Mouse (Mus musculus) liver, adult (tissue): Measurements from ENCODE around the gene Mettl8.

Experiments
- GATA4 ChIP-seq: IDR thresholded peaks from 2 replicates; pipeline ENCODE4 v1.6.1; 2014; ENCODE audit warnings: mild to moderate bottlenecking, low read length; ENCODE audit not compliant: insufficient replicate concordance

Gene Mettl8

DNA sequence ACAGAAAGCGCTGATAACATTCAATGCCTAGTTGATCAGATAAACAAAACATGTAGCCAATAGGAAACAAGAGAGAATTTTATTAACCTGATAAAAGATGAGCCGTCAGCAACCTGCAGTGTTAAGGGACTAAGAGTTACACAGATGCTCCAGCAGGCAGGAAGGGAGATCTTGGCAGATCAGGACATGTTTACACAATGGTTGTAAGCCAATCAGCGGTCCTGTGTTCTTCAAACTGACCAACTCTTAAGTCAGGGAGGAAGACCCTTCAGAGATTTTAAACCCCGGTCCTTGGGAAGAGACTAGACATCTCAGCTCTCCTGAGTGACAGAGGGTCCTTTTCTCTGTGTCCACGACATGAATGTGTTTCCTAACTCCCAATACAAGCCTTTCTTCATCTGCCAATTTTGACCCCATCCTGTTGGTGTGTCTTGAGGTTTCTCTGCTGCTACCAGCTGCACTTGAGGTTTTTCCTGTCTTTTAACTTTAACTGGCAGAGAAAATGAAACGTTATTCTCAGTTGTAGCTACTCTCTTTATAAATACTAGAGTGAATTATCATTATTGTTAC, 8.5 kb downstream of the Mettl8 start:
- no peak for TF ChIP-seq GATA4

GRCm38 (mm10) chr2:71046151-71046550, 9.2 kb downstream of the Mettl8 start:
- no peak for TF ChIP-seq GATA4

DNA sequence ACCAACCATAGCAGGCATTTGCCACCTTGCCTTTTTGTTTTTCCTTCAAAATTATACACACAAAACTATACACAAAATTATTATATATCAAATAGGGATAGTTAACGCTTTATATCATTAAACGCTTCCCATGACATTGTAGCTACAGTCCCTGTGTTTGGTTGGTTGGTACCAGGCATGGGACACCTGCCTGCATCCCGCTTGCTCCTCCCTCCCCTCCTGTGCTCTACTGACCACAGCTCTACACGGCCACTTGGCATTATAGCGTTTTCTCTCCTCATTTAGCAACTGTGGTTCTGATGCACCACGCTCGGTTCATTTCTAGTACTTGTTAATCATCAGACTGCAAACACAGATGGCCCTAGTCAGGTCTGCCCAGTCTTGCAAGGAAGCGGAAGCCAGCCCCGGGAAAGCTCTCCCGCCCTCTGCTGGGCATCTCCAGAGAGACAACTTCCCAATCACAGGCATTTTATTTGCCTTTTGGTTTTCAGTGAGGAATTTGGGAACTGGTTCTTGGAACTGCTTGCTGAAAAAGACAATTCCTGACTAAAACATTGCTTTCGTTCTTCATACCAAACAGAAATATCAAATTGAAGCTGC, 15.8 kb downstream of the Mettl8 start:
- no peak for TF ChIP-seq GATA4

DNA sequence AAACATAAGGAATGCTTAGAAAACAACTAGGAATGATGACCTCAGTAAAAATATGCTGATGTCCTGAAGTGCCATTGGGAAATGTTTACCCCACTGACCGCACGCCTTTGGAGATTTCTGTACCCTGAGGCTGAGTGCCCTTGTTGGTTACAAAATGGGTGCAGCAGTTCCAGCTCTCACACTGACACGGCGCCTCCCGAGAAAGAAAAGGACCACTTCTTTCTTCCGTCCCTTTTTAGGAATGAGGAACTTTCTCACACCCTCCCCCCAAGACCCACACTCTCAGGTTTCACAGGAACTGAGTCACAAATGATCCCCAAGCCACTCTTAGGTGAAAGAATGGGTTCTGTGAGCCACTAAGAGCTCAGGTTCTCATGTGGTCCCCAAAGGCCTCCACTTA, 17.9 kb downstream of the Mettl8 start:
- TF ChIP-seq GATA4: no peak

DNA sequence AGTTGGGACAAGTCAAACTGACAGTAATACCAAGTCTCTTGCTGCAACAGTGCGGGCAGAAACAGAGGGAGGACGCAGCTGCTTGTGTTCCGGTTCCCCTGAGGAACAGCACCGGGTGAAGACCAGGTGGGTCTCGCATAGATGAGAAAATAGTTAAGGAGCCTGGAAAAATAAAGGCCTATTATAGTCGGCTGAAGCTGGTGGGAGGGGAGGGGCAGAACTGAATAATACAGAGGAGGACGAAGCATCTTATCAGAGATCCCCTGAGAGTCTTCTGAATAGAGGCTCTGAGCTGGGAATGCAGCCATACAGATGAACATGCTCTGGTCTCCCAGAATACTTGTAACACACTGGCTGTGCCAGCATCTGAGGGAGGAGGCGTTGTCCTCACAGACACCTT, 21.4 kb downstream of the Mettl8 start:
- TF ChIP-seq GATA4: no peak

DNA sequence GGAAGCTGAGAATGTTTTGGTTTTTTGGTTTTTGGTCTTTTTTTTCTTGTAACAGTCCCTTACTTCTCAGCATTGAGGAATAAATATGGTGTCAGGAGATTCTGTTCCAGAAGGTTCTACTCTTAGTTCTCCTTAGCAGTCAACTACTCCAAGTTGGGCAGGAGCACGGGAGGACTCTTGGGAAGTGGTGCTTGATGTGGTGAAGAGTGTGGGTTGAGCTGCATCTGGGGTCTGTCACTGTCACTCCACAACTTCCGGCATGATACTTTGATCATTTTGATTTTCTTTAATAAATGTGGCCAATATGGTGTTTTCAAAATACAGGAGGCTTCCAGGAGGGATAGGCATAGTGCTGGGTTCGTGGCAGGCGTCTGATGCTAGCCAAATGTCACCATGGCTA, 22.4 kb downstream of the Mettl8 start:
- no peak for TF ChIP-seq GATA4

GRCm38 (mm10) chr2:71031973-71032794, 23.2 kb downstream of the Mettl8 start:
- TF ChIP-seq GATA4: no peak

GRCm38 (mm10) chr2:71030663-71031062, 24.7 kb downstream of the Mettl8 start:
- no peak for TF ChIP-seq GATA4

- no peak for TF ChIP-seq GATA4
These were observed 27.8 kb downstream of the Mettl8 start for GRCm38 (mm10) chr2:71027631-71028030.

GRCm38 (mm10) chr2:71026787-71027186, 28.6 kb downstream of the Mettl8 start:
- no peak for TF ChIP-seq GATA4

DNA sequence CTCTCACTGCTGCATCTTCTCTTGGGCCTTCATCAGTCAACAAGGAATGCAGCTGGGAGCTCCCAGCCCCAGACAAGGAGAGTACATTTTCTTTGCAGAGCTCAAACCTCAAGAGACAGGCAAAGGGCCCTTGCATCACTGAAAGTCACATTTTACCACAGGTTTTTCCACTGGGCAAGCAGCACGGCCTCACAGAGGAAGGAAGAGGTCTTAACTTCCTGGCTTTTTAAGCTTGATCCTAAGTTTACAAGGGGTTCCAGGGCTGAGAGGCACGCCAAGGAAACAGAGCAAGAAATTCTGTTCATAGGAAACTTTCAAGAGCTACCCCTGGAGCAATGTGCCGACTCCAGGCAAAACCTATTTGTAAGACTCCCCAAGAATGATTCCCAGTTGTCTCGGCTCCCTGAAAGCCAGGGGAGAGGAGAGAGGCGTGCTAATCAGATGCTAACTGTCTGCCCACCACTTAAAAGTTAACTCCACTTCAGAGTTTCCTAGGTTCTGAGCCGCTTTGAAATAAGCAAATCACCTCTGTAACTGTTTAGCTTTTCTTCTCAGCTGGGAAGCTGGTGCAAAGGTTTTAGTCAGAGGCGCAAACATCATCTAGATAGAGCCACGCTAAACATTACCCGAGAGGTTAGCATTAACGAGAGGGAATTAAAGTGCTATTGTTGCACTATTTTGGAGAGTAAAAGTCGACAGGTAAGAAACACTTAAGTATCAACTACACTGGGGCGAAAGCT, 29.6 kb downstream of the Mettl8 start:
- TF ChIP-seq GATA4: no peak

- TF ChIP-seq GATA4: no peak
These were observed 31.4 kb downstream of the Mettl8 start for GRCm38 (mm10) chr2:71023986-71024385.

- no peak for TF ChIP-seq GATA4
These were observed 32.4 kb downstream of the Mettl8 start for GRCm38 (mm10) chr2:71022991-71023390.

DNA sequence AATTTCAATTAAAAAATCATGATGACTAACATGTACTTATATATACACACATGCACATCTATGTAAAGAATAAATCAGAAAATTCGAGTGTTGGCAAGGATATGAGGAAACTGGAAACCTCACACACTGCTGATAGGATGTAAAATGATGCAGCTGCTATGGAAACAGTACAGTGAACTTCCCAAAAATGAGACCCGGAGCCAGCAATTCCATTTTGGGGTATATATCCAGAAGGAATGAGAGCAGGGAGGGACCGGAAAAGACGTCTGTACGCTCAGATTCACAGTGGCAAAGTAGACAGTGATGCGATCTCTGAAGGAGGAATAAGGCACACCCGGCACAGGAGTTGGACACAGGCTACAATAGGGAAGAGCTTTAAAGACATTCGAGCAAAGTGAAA, 34.7 kb downstream of the Mettl8 start:
- no peak for TF ChIP-seq GATA4

- no peak for TF ChIP-seq GATA4
These were observed 35.5 kb downstream of the Mettl8 start for GRCm38 (mm10) chr2:71019704-71020375.
